ENCODE assay signal across 25 mouse cellular contexts in genomic region chr17:59955300-59956057, GRCm38 (mm10).
DNase-seq lines count a peak whose midpoint lies in the region; ATAC-seq and TF ChIP-seq lines count a peak whose summit lies in the region.
"Had no signal": no experiment of that assay in that cellular context is flagged by ENCODE, and none has a peak within 500 bp of the region (broad histone marks: within the 10 kb centered on the region; RNA-seq: fewer than 3 reads in every experiment).

No protein-coding gene starts in this region.

- no peaks in the 10 kb centered on the region for H3K9me3 ChIP-seq in hindbrain, embryonic 12.5 days (replicated peaks)
- H3K9me3 ChIP-seq in hindbrain, embryonic 13.5 days = no peaks in the 10 kb centered on the region
- H3K9me3 ChIP-seq in hindbrain, postnatal 0 days (ENCODE audit: low read length) = no peaks in the 10 kb centered on the region
- H3K9me3 ChIP-seq in midbrain, postnatal 0 days (ENCODE audit: low read length) = no peaks in the 10 kb centered on the region
- H3K9me3 ChIP-seq: embryonic facial prominence, embryonic 13.5 days; heart, embryonic 10.5 days; limb, embryonic 10.5 days; liver, embryonic 15.5 days had no signal

- no peak for TF ChIP-seq CTCF in hindbrain, postnatal 0 days (IDR thresholded peaks at IDR 0.05; ENCODE audit: low read depth)
- TF ChIP-seq CTCF in midbrain, postnatal 0 days (IDR thresholded peaks at IDR 0.05) = no peak
- no peak for TF ChIP-seq CTCF in lung, adult 2 months (IDR thresholded peaks at IDR 0.05; ENCODE audit: insufficient read depth, low read length)

- peak; percentile 69 for ATAC-seq in hindbrain, embryonic 12.5 days (ENCODE audit: low FRiP score)
- no peak for ATAC-seq in hindbrain, embryonic 13.5 days (ENCODE audit: low FRiP score)
- no peak for ATAC-seq in hindbrain, postnatal 0 days
- ATAC-seq in midbrain, postnatal 0 days (ENCODE audit: low FRiP score) = no peak
- ATAC-seq: lung, postnatal 0 days; Patski had no signal

- peak; percentile 42 for DNase-seq in brain, embryonic 18.5 days (ENCODE audit: low read depth, low spot score)
- DNase-seq in hindbrain, postnatal 0 days (ENCODE audit: low spot score) = peak; percentile 11
- peak; percentile 5 for DNase-seq in midbrain, postnatal 0 days (ENCODE audit: low spot score)
- DNase-seq in adrenal gland, postnatal 25 days = no peak
- DNase-seq in lung, adult 2 months = no peak
- DNase-seq: cerebellum, adult 2 months; cerebellum, postnatal 36 days; embryo, embryonic 11 days; gastrocnemius, postnatal 10 days; heart, postnatal 4 days; kidney, adult 2 months; liver; right cerebral cortex, postnatal 25 days had no signal

- H3K9ac ChIP-seq in hindbrain, embryonic 12.5 days = no peak overlapping the region
- H3K9ac ChIP-seq in hindbrain, embryonic 13.5 days = no peak overlapping the region
- H3K9ac ChIP-seq in hindbrain, postnatal 0 days (replicated peaks; ENCODE audit: low read length) = no peak overlapping the region
- no peak overlapping the region for H3K9ac ChIP-seq in midbrain, postnatal 0 days (replicated peaks; ENCODE audit: low read length, poor library complexity, severe bottlenecking)
- H3K9ac ChIP-seq: embryonic facial prominence, embryonic 13.5 days; liver, embryonic 15.5 days had no signal

- H3K4me1 ChIP-seq in hindbrain, embryonic 12.5 days = no peaks in the 10 kb centered on the region
- no peaks in the 10 kb centered on the region for H3K4me1 ChIP-seq in hindbrain, embryonic 13.5 days (replicated peaks)
- H3K4me1 ChIP-seq in hindbrain, postnatal 0 days (ENCODE audit: insufficient read depth, low read length) = no peaks in the 10 kb centered on the region
- H3K4me1 ChIP-seq in midbrain, postnatal 0 days (ENCODE audit: insufficient read depth, low read length) = no peaks in the 10 kb centered on the region
- H3K4me1 ChIP-seq in lung, adult 2 months (ENCODE audit: control insufficient read depth, insufficient read depth, low read length) = no peaks in the 10 kb centered on the region
- H3K4me1 ChIP-seq: embryonic facial prominence, embryonic 13.5 days; heart, embryonic 10.5 days; limb, embryonic 10.5 days; liver, embryonic 15.5 days had no signal

- no peak overlapping the region for H3K27ac ChIP-seq in hindbrain, embryonic 12.5 days
- H3K27ac ChIP-seq in hindbrain, embryonic 13.5 days = no peak overlapping the region
- no peak overlapping the region for H3K27ac ChIP-seq in hindbrain, postnatal 0 days
- no peak overlapping the region for H3K27ac ChIP-seq in midbrain, postnatal 0 days (ENCODE audit: low read depth, low read length)
- H3K27ac ChIP-seq: embryonic facial prominence, embryonic 13.5 days; heart, embryonic 10.5 days; kidney, postnatal 0 days; limb, embryonic 10.5 days; liver, embryonic 15.5 days had no signal

- no peak overlapping the region for H3K4me2 ChIP-seq in hindbrain, embryonic 12.5 days (replicated peaks)
- no peak overlapping the region for H3K4me2 ChIP-seq in hindbrain, embryonic 13.5 days
- no peak overlapping the region for H3K4me2 ChIP-seq in hindbrain, postnatal 0 days (ENCODE audit: low read depth, low read length)
- no peak overlapping the region for H3K4me2 ChIP-seq in midbrain, postnatal 0 days (ENCODE audit: low read depth, low read length, poor library complexity, severe bottlenecking)
- H3K4me2 ChIP-seq: embryonic facial prominence, embryonic 13.5 days; liver, embryonic 15.5 days had no signal

- no peak overlapping the region for H3K4me3 ChIP-seq in hindbrain, embryonic 12.5 days
- H3K4me3 ChIP-seq in hindbrain, embryonic 13.5 days = no peak overlapping the region
- no peak overlapping the region for H3K4me3 ChIP-seq in hindbrain, postnatal 0 days (ENCODE audit: low read length)
- H3K4me3 ChIP-seq in midbrain, postnatal 0 days (ENCODE audit: low read depth, low read length) = no peak overlapping the region
- H3K4me3 ChIP-seq in lung, adult 2 months (replicated peaks; ENCODE audit: extremely low read depth, low read depth, low read length) = no peak overlapping the region
- H3K4me3 ChIP-seq: embryonic facial prominence, embryonic 13.5 days; erythroblast, embryonic 14.5 days; heart, embryonic 10.5 days; limb, embryonic 10.5 days; liver, embryonic 15.5 days had no signal

- no peaks in the 10 kb centered on the region for H3K36me3 ChIP-seq in hindbrain, embryonic 12.5 days
- no peaks in the 10 kb centered on the region for H3K36me3 ChIP-seq in hindbrain, embryonic 13.5 days
- H3K36me3 ChIP-seq in hindbrain, postnatal 0 days (ENCODE audit: insufficient read depth, low read length) = no peaks in the 10 kb centered on the region
- H3K36me3 ChIP-seq in midbrain, postnatal 0 days (ENCODE audit: insufficient read depth, low read length) = no peaks in the 10 kb centered on the region
- H3K36me3 ChIP-seq: embryonic facial prominence, embryonic 13.5 days; G1E; heart, embryonic 10.5 days; limb, embryonic 10.5 days; liver, embryonic 15.5 days had no signal

- 70% methylated on average over 4 of the region's 4 CpGs for WGBS in hindbrain, embryonic 12.5 days
- WGBS in hindbrain, embryonic 13.5 days = 59% methylated on average over 4 of the region's 4 CpGs
- WGBS in hindbrain, postnatal 0 days = 56% methylated on average over 4 of the region's 4 CpGs
- 47% methylated on average over 4 of the region's 4 CpGs for WGBS in midbrain, postnatal 0 days
- WGBS in lung, adult 2 months = 90% methylated on average over 4 of the region's 4 CpGs

- no peaks in the 10 kb centered on the region for H3K27me3 ChIP-seq in hindbrain, embryonic 12.5 days
- no peaks in the 10 kb centered on the region for H3K27me3 ChIP-seq in hindbrain, embryonic 13.5 days
- no peaks in the 10 kb centered on the region for H3K27me3 ChIP-seq in hindbrain, postnatal 0 days (ENCODE audit: insufficient read depth, low read length)
- no peaks in the 10 kb centered on the region for H3K27me3 ChIP-seq in midbrain, postnatal 0 days (ENCODE audit: insufficient read depth, low read length)
- H3K27me3 ChIP-seq: CH12.LX; embryonic facial prominence, embryonic 13.5 days; liver, embryonic 15.5 days; Patski had no signal

- no peak for TF ChIP-seq POLR2A in lung, adult 2 months (IDR thresholded peaks at IDR 0.05; ENCODE audit: borderline replicate concordance, extremely low read depth, low read depth, low read length)

Comparison
In these comparisons a context has a peak if more than half of its experiments do, and no peak if none do; other contexts are left out.
1. DNase-seq: peak in brain, embryonic 18.5 days (single experiment), hindbrain, postnatal 0 days (single experiment) and midbrain, postnatal 0 days (single experiment); none in adrenal gland, postnatal 25 days (single experiment) and lung, adult 2 months (single experiment).